Mouse (Mus musculus) limb, embryonic 15.5 days (tissue): ENCODE results near the gene Npr1. TPM values are rescaled to one million over a fixed set of nuclear protein-coding genes. Genes with fewer than 3 reads are reported as not detected.

Source experiments
- ATAC-seq: fragments of 200-750 bp; cut with Nextera tagmentation; 2 replicates; pipeline ENCODE4 v1.8.0; 2017; ENCODE audit warnings: low read depth, moderate TSS enrichment; ENCODE audit not compliant: insufficient number of reproducible peaks, low FRiP score, low TSS enrichment
- H3K27ac ChIP-seq: fragments of 300-500 bp; sonication (generic); 2 replicates; pipeline ENCODE4 v1.5.1; 2015; ENCODE audit warnings: moderate library complexity, mild to moderate bottlenecking, inconsistent platforms
- H3K27me3 ChIP-seq: fragments of 300-500 bp; sonication (generic); 2 replicates; pipeline ENCODE4 v1.6.1; 2015; ENCODE audit warnings: inconsistent platforms
- H3K36me3 ChIP-seq: fragments of 300-500 bp; sonication (generic); 2 replicates; pipeline ENCODE4 v1.6.1; 2015; ENCODE audit warnings: inconsistent platforms
- H3K4me1 ChIP-seq: fragments of 300-500 bp; sonication (generic); 2 replicates; pipeline ENCODE4 v1.6.1; 2015; ENCODE audit warnings: inconsistent platforms
- H3K4me2 ChIP-seq: fragments of 300-500 bp; sonication (generic); 2 replicates; pipeline ENCODE4 v1.6.1; 2015; ENCODE audit warnings: mild to moderate bottlenecking, inconsistent platforms
- H3K4me3 ChIP-seq: fragments of 300-500 bp; sonication (generic); 2 replicates; pipeline ENCODE4 v1.5.1; 2015; ENCODE audit warnings: mild to moderate bottlenecking, inconsistent platforms
- H3K9ac ChIP-seq: fragments of 300-500 bp; sonication (generic); 2 replicates; pipeline ENCODE4 v1.6.1; 2015; ENCODE audit warnings: inconsistent platforms
- H3K9me3 ChIP-seq: fragments of 300-500 bp; sonication (generic); 2 replicates; pipeline ENCODE4 v1.6.1; 2016; ENCODE audit warnings: inconsistent platforms
- WGBS: fragments of 180-500 bp; shearing (Covaris S2); methylation state at CpG from one replicate; pipeline ENCODE4 v1.1.7; 2015; 5-methylcytosine and 5-hydroxymethylcytosine counted together
- polyA plus RNA-seq: library from polyadenylated mRNA; unstranded; fragments of >200 nt; fragmentation: Nextera tagmentation; extraction: Ambion mirVana; gene quantifications from 2 replicates; pipeline ENCODE4 v1.2.1, GENCODE M21; 2015

The Npr1 gene
- polyA plus RNA-seq: 5.4 and 6.7 TPM in 2 replicates

DNA sequence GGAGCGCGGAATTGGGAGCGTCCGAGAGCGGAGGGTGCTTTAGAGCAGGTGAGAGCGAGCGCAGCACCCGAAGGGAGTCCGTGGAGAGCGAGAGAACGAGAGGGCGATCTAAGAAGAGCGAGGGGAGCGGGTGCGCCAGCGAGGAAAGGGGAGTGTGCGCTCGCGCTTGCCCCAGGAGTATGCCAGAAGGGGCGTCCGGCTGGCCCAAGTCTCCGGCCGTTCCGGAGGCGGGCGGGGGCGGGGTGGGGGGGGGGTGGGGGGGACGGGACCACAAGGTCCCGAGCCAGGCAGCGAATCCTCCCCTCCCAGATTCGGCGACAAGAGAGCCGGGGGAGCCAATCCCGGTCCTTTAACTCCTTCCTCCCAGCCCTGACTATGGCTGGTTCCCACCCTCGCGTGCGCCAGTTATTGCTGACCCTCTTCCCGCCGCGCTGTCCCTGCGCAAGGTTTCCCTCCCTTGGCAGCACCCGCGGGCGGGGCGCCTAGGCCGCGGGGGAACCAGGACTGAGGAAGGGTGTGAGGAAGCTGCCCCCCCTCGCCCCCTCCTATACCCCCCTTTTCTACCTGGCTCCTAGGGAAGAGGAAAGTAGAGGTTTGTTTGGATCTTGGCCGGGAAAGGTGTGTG lies at the start of gene Npr1:
Gene Npr1 (minus strand): TSS at position 181 of the 625 bp plus-strand sequence.
- Histone ChIP-seq H3K4me2 (peak within 1 kb of the TSS; percentile 93), H3K9me3 (no peaks in the 10 kb centered on the region), H3K9ac (peak within 1 kb of the TSS; percentile 31), H3K27ac (no peak within 1 kb of the TSS), H3K36me3 (no peaks in the 10 kb centered on the region), H3K4me1 (peaks cover 20% of the 10 kb centered on the region), H3K4me3 (peak within 1 kb of the TSS; percentile 48), H3K27me3 (peaks cover 50% of the 10 kb centered on the region)
- under 1% methylated on average over 37 of the region's 49 CpGs for WGBS
- no peak for ATAC-seq

DNA sequence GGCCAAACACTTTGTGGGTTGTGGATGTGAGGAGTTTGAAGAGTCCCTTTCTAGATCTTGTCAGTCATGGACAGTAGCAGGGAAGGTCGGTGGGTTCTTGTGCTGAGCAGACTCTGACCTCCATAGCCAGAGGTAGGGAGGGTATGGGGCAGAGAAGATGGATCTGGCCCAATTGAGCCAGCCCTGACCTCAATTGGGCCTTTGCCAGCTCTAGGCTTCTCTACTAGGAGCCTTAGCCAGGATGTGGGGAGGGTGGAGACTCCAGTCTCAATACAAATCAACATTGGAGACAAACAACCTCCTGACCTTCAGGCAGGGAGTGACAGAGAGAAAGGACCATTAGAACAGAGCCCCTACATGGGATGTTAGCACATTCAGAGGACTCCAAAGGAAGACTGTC lies 49.6 kb upstream of the Npr1 start:
- H3K9ac ChIP-seq: peak overlapping the region; percentile 44; the same call in 1 of the 2 replicates
- WGBS: 20% methylated on average over 1 of the region's 1 CpGs
- H3K36me3 ChIP-seq: no peaks in the 10 kb centered on the region
- H3K4me3 ChIP-seq: peak overlapping the region; percentile 44
- H3K27me3 ChIP-seq: 0 out of 2 replicates have a peak, but pooled peaks cover 10% of the 10 kb centered on the region
- peaks cover 28% of the 10 kb centered on the region for H3K4me1 ChIP-seq
- peak overlapping the region; percentile 75 for H3K4me2 ChIP-seq
- no peak for ATAC-seq
- H3K27ac ChIP-seq: peak overlapping the region; percentile 70; the same call in 1 of the 2 replicates
- no peaks in the 10 kb centered on the region for H3K9me3 ChIP-seq

DNA sequence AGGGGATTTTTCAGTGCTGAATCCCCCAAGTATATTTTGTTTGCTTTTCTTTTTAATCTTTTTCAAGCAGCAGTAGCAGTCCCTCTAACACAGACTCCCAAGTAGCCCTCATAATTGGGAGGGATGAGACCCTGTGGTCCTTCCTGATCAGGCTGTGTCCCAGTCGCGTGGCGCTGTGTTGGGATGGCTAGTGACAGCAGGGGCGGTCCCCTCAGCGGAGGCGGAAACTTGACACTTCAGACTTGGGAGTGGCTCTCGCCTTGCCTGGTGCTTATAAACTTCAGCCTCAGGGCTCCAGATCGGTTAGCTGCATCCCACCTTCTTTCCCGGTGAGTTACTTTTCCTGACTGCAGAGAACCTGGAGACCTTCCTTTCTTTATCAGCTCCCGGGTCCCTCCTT lies 49.0 kb upstream of the Npr1 start:
- peaks cover 28% of the 10 kb centered on the region for H3K4me1 ChIP-seq
- no peaks in the 10 kb centered on the region for H3K36me3 ChIP-seq
- peak overlapping the region; percentile 44 for H3K4me3 ChIP-seq
- ATAC-seq: peak; percentile 70
- H3K27me3 ChIP-seq: 0 out of 2 replicates have a peak, but pooled peaks cover 10% of the 10 kb centered on the region
- H3K9ac ChIP-seq: peak overlapping the region; percentile 44
- no peaks in the 10 kb centered on the region for H3K9me3 ChIP-seq
- H3K27ac ChIP-seq: peak overlapping the region; percentile 70
- H3K4me2 ChIP-seq: peak overlapping the region; percentile 75
- whole genome bisulfite sequencing: 0% methylated on average over 10 of the region's 10 CpGs

DNA sequence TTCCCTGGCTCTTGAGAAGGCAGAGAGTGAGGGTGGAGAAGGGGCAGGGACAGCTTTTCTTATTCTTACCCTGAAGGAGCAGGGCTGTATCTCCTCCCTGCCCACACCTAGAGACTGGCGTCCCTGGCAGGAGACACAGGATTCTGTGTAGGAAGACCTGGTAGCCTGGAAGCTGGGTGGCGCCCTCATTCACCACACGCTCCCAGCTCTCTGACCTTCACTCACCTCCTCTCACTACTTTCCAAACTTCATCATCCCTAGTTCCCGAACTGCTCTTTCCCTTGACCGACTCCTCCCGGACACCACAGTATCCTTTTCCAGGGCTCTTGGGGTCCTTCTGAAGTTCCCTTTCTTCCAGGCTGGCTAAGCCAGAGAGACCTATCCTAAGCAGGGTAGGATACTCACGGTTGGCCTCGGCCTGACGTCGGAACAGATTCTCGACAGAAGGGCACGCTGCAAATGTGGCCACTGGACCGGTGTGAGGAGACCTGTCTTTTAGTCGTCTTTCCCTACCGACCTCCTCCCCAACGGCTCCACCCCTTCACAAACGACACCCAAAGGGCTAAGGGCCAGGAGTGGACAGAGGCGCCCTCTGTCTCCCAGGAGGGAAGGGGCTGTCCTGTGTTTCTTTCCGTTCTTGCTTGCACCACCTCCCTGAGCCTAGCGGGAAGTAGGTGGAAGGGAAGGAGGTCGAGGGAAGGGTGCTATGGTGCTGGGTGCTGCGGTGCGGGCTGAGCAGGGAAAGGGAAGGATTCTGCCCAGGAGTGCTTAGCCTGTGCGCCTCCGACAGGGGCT lies 48.3 kb upstream of the Npr1 start, which contains the start of the genes S100a1 and S100a13:
Gene S100a1 (minus strand): TSS at position 597 of the 795 bp plus-strand sequence.
Gene S100a13 (plus strand): TSS at position 640 of the 795 bp plus-strand sequence.
- Histone ChIP-seq H3K4me2 (peak within 1 kb of the TSS; percentile 75), H3K36me3 (no peaks in the 10 kb centered on the region), H3K4me3 (peak within 1 kb of the TSS; percentile 44), H3K27ac (peak within 1 kb of the TSS; percentile 70), H3K4me1 (peaks cover 28% of the 10 kb centered on the region), H3K27me3 (0 out of 2 replicates have a peak, but pooled peaks cover 10% of the 10 kb centered on the region), H3K9me3 (no peaks in the 10 kb centered on the region), H3K9ac (peak within 1 kb of the TSS; percentile 44)
- peak; percentile 25; the same call in 1 of the 2 replicates for ATAC-seq
- WGBS: 6% methylated on average over 25 of the region's 25 CpGs

DNA sequence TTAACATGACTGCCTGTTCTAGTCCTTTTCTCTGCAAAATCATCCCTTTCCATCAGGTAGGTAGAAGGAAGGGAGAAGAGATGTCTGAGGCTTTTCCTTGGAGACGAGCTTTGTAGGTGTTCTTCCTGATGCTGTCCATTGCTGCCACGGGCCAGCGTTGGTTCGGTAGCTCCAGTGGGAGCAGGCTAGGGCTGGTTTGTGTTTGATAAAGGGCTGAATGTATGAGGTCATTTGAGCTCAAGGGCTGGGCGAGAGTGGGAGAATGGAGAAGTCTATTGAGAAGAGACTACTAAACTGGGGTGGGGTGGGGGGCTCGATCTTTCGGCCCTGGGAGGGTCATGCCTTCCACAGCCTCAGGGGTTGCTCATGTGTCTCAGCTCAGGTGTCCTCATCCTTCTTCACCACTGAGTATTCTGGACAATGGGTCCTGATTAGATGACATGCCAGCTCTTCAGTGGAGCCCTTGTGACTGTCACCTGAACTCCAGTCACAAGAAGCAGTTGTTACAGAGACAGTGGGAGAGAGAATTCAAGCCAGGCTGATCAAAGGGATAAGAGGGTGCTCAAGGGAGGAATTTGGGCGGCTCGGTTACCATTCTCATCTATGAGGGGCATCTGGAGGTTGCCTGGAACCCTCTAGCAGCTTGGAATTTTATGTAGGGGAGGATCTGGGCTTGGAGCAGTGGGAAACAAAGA lies 47.4 kb upstream of the Npr1 start:
- Histone ChIP-seq H3K9me3 (no peaks in the 10 kb centered on the region), H3K4me3 (0 out of 2 replicates have a peak overlapping the region, but pooled peaks have one; percentile 44)
- WGBS: 78% methylated on average over 9 of the region's 9 CpGs

DNA sequence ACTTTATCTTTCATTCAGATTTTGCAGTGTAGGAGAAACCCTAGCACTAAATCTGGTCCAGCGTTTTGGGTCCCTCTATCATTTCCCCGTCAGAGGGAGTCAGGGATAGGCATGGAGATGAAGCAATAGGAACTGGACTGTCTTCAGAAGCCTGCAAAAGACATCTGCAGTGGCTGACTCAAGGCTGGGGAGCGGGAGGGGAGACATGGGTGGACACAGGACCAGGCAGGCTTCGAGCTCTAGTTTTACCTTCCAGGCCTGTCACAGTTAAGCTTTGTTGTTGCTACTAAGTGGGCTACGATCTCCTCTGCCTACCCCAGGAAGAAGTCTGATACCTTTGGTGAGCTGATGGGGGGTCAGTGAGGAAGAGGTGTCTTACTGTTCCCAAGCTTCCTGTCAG lies 46.6 kb upstream of the Npr1 start:
- no peak overlapping the region for H3K4me2 ChIP-seq
- H3K36me3 ChIP-seq: peaks cover 5% of the 10 kb centered on the region
- no peak overlapping the region for H3K9ac ChIP-seq
- peaks cover 37% of the 10 kb centered on the region for H3K4me1 ChIP-seq
- H3K27me3 ChIP-seq: 0 out of 2 replicates have a peak, but pooled peaks cover 10% of the 10 kb centered on the region
- H3K4me3 ChIP-seq: no peak overlapping the region
- H3K9me3 ChIP-seq: no peaks in the 10 kb centered on the region
- H3K27ac ChIP-seq: no peak overlapping the region
- 81% methylated on average over 5 of the region's 5 CpGs for WGBS
- no peak for ATAC-seq

More for the DNA sequence above, 47.4 kb upstream of the Npr1 start:
- Histone ChIP-seq H3K36me3 (no peaks in the 10 kb centered on the region), H3K27ac (no peak overlapping the region), H3K27me3 (0 out of 2 replicates have a peak, but pooled peaks cover 10% of the 10 kb centered on the region), H3K9ac (no peak overlapping the region), H3K4me1 (peaks cover 29% of the 10 kb centered on the region), H3K4me2 (peak overlapping the region; percentile 75; the same call in 1 of the 2 replicates)
- ATAC-seq: no peak

DNA sequence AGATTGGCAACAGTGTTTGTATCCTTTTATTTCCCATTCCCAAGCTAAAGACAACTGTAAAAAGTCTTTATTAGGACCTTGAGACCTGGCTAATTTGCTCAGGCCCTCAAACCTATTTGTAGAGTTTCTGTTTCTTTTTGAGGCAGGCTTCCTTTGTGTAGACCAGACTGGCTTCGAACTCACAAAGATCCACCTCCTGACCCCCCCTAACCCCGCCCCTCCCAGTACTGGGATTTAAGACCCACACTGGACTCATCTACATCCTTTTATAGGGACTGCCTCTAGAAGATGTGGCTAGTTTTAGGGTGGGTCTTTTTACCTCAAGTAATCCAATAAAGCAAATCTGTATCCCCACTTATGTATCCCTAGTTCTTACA lies 44.1 kb upstream of the Npr1 start:
- Histone ChIP-seq H3K9me3 (no peaks in the 10 kb centered on the region), H3K4me3 (peak overlapping the region; percentile 89), H3K27me3 (0 out of 2 replicates have a peak, but pooled peaks cover 10% of the 10 kb centered on the region), H3K36me3 (peaks cover 27% of the 10 kb centered on the region), H3K27ac (peak overlapping the region; percentile 94), H3K4me1 (peaks cover 27% of the 10 kb centered on the region), H3K9ac (no peak overlapping the region), H3K4me2 (peak overlapping the region; percentile 40)
- WGBS: 23% methylated on average over 2 of the region's 2 CpGs
- ATAC-seq: no peak

DNA sequence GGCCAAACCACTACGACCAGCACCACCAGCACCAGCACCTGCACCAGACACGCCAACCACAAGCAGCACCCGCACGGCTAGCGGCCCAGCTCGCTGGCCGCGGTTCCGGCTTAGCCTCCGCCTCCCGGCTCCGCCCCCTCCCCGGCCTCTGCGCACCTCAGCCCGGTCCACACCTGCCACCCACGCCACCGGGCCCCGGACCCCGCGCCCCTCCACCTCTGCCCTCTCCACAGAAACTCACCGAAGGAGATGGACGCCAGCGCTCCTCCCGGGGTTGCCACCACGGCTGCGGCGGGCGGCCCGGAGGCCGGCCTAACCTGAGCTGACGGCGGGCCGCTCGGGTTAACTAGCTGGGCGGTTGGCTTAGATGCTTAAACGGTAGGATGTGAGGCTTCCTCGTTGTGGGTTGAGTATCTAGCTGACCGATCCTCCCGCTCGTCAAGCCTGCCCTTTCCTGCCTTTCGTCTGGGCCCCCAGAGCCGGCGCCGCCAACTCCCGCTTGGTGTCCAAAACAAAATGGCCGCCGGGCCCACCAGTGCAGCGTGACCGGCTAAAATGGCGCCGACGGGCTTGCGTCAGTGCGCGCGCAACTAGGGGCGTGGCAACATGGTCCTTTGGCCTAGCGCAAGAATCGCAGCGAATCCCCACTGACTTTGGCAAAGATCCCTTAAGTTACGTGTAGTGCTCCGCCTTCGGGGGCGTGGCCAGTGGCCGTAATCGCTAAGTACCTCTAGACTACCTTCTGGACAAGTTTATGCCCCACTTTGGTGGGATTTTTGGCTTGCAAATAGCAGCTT lies 43.5 kb upstream of the Npr1 start, which contains the start of gene Chtop:
Gene Chtop (minus strand): TSS at position 549 of the 797 bp plus-strand sequence.
- Histone ChIP-seq H3K4me2 (peak within 1 kb of the TSS; percentile 56), H3K9ac (peak within 1 kb of the TSS; percentile 97), H3K9me3 (no peaks in the 10 kb centered on the region), H3K4me3 (peak within 1 kb of the TSS; percentile 89), H3K27me3 (0 out of 2 replicates have a peak, but pooled peaks cover 10% of the 10 kb centered on the region), H3K4me1 (peaks cover 21% of the 10 kb centered on the region), H3K36me3 (peaks cover 32% of the 10 kb centered on the region), H3K27ac (peak within 1 kb of the TSS; percentile 94)
- WGBS: under 1% methylated on average over 66 of the region's 66 CpGs
- peak; percentile 91 for ATAC-seq

DNA sequence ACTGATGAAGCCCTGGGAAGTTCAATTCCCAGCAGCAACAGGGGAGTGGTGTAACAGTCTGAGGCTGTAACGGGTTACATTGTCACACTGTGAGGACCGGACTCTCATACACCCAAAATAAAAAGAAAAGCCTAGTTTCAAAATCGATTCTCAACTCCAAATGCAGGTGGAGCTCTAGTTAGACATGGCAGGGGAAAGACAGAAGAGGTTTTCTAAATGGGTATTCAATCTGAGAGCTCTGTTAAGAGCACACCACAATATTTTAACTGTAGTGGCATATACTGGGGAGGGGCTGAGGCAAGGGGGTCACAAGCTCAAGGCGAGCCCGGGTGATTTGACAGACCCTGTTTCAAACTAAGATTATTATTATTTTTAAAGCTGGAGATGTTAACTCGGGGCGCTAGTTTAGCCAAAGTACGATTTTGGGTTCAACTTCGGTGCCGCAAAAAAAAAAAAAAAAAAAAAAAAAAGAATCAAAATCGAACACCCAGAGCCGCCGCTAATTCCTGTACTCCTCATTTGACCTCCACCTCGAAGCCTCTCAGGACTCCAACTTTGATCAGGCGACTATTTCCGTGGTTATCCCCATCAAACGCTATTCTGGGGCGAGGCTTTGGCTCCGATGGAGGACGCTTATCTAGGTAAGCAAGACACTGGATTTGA lies 42.8 kb upstream of the Npr1 start:
- Histone ChIP-seq H3K4me1 (peaks cover 14% of the 10 kb centered on the region), H3K4me3 (peak overlapping the region; percentile 89), H3K27me3 (0 out of 2 replicates have a peak, but pooled peaks cover 10% of the 10 kb centered on the region), H3K36me3 (peaks cover 38% of the 10 kb centered on the region), H3K4me2 (peak overlapping the region; percentile 56), H3K27ac (peak overlapping the region; percentile 94), H3K9me3 (no peaks in the 10 kb centered on the region), H3K9ac (peak overlapping the region; percentile 97)
- no peak for ATAC-seq
- WGBS: 2% methylated on average over 20 of the region's 20 CpGs

DNA sequence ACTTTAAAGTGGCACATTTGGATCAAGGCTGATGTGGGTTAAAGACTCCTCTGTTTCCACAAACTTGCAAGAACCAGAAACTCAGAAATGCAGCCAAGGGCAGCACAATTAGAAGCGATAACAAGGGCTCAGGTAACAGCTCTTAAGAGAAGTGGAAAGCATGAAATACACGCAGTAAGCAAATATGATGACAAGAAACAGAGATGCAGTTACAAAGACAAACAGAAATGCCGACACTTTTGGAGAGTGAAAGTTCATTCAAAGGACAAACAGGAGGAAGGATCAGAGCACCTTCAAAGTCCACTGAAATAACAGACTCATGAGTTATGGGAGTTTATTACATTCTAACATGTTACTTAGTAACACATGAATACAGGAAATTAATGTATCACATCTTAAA lies 40.7 kb upstream of the Npr1 start:
- Histone ChIP-seq H3K27me3 (no peaks in the 10 kb centered on the region), H3K27ac (no peak overlapping the region), H3K4me3 (no peak overlapping the region), H3K4me2 (no peak overlapping the region), H3K36me3 (peaks cover 56% of the 10 kb centered on the region), H3K9me3 (no peaks in the 10 kb centered on the region), H3K4me1 (peaks cover 12% of the 10 kb centered on the region), H3K9ac (no peak overlapping the region)
- WGBS: 76% methylated on average over 3 of the region's 3 CpGs
- ATAC-seq: no peak
